Mouse (Mus musculus) layer of hippocampus, adult 2 months (tissue): ENCODE results near the gene Gas1. TPM values are rescaled to one million over a fixed set of nuclear protein-coding genes. Genes with fewer than 3 reads are reported as not detected.

Experiments
- DNase-seq, 2 experiments: peaks; one replicate each; pipeline ENCODE4 v3.0.0; 2022; ENCODE audit warnings: low spot score in 2 of 2
- H3K27ac ChIP-seq: fragments of 200-600 bp; 2 replicates; pipeline ENCODE4 v1.8.1; 2022
- H3K4me3 ChIP-seq: fragments of 200-600 bp; 2 replicates; pipeline ENCODE4 v1.8.1; 2022; ENCODE audit warnings: mild to moderate bottlenecking
- CTCF ChIP-seq: fragments of 200-600 bp; conservative IDR thresholded peaks from 2 replicates; pipeline ENCODE4 v1.8.1; 2022; ENCODE audit warnings: antibody characterized with exemption, mild to moderate bottlenecking, moderate library complexity
- long read RNA-seq, 2 experiments: library from polyadenylated mRNA; stranded (forward); transcript quantifications; one replicate each; pipeline ENCODE4 v2.0.0; 2021; ENCODE audit warnings: borderline mapping rate in 2 of 2
- total RNA-seq, 2 experiments: library from RNA; stranded (reverse); gene quantifications; 2 replicates each; pipeline ENCODE4 v1.2.3; 2021

Gene Gas1
- total RNA-seq = 10 to 100 TPM in 1 of 2 experiments, 1 to 10 TPM in 1; 9.1 to 10.5 TPM
- long read RNA-seq, experiment 1, transcript Gas1-202 (1 exons, 1,155 nt) = major isoform, 15 of 18 reads
- long read RNA-seq, experiment 1, partial matches to known transcripts = 0 of 18 reads
- long read RNA-seq, experiment 1, other reads (novel, unspliced or antisense) = 3 of 18 reads
- long read RNA-seq, experiment 2, transcript Gas1-202 (1 exons, 1,155 nt) = major isoform, 36 of 37 reads
- long read RNA-seq, experiment 2, partial matches to known transcripts = 0 of 37 reads
- long read RNA-seq, experiment 2, other reads (novel, unspliced or antisense) = 1 of 37 reads

- peak within 1 kb of the TSS; percentile 71 for H3K4me3 ChIP-seq
- TF ChIP-seq CTCF = peak; percentile 37
- peak within 1 kb of the TSS; percentile 83 for H3K27ac ChIP-seq
- peak; percentile 68 to 82 for DNase-seq
Observed at GRCm38 (mm10) chr13:60177106-60177796, at the start of gene Gas1. TSS of gene Gas1 (minus strand) at chr13:60177365.

DNA sequence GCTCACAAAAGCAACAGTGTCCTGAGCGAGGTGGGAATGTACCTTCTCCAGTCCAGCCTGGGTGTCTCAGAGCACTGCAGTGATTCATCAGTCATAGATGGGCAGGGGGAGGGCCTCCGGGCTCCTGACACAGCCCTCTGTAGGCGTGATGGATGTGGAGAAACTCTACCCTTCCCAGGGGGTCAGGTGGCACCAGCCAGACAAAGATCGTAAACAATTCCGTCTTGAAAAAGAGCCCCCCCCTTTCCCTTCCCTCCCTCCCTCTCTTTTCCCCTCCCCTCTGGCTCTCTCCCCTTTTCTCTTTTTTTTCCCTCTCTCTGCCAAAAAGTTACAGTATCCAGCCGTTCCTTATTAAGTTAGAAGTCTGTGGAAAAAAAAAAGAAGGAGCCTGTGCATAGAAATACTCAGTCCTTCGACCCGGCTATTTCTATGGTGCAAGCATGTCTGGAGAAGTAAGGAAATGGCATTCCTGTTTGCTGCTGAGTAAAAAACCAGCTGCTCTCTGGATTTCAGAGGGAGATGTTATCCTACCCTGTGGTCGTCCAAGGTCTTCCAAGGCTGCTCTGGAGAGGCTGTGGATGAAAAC, 49.2 kb upstream of the Gas1 start:
- Histone ChIP-seq H3K4me3 (no peak overlapping the region), H3K27ac (no peak overlapping the region)
- DNase-seq = no peak
- no peak for TF ChIP-seq CTCF

DNA sequence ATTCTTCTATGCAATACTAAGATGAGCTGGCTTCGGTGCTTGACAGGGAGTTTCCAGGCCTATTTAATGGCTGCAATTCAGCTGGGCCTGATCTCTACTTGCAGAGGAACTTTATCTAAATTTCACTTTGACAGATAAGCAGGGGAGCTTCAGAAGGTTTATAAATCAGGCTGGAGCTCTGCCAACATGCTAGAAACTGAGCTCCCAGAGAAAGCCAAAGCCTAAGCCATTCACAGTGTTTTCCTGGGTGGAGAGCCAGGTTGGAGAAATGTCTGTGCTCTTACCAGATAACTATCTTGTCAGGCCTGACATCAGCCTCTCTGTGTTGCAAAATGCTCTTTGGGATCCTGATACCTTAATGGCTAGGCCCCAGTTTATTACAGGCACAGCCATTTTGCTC, 48.6 kb upstream of the Gas1 start:
- DNase-seq = no peak
- Histone ChIP-seq H3K27ac (no peak overlapping the region), H3K4me3 (no peak overlapping the region)
- no peak for TF ChIP-seq CTCF

DNA sequence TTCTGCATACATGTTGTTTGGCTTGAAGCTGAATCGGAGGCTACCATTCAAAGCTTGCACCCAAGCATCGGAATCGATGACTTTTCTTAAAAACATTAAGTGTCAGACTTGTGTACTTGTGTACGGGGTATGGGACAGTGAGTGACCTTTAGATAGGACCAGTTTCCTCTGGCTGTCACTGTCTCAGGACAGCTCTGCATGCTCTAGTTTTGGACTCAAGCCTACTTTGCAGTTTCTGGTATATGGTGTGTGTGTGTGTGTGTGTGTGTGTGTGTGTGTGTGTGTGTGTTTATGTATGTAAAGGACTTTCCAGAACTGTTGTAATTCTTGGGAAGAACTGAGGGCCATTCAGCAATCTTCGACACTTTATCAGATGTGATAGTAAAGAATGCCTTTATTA, 48.1 kb upstream of the Gas1 start:
- DNase-seq = no peak
- no peak for TF ChIP-seq CTCF
- Histone ChIP-seq H3K27ac (no peak overlapping the region), H3K4me3 (no peak overlapping the region)

- H3K27ac ChIP-seq = no peak overlapping the region
- DNase-seq = no peak
- no peak overlapping the region for H3K4me3 ChIP-seq
- no peak for TF ChIP-seq CTCF
Observed at GRCm38 (mm10) chr13:60223797-60224196, 46.6 kb upstream of the Gas1 start.

GRCm38 (mm10) chr13:60222336-60222735, 45.2 kb upstream of the Gas1 start:
- no peak for TF ChIP-seq CTCF
- no peak for DNase-seq

GRCm38 (mm10) chr13:60213896-60214295, 36.7 kb upstream of the Gas1 start:
- Histone ChIP-seq H3K27ac (no peak overlapping the region), H3K4me3 (no peak overlapping the region)
- no peak for TF ChIP-seq CTCF
- DNase-seq = no peak

More at GRCm38 (mm10) chr13:60222336-60222735, 45.2 kb upstream of the Gas1 start:
- no peak overlapping the region for H3K4me3 ChIP-seq
- H3K27ac ChIP-seq = no peak overlapping the region

DNA sequence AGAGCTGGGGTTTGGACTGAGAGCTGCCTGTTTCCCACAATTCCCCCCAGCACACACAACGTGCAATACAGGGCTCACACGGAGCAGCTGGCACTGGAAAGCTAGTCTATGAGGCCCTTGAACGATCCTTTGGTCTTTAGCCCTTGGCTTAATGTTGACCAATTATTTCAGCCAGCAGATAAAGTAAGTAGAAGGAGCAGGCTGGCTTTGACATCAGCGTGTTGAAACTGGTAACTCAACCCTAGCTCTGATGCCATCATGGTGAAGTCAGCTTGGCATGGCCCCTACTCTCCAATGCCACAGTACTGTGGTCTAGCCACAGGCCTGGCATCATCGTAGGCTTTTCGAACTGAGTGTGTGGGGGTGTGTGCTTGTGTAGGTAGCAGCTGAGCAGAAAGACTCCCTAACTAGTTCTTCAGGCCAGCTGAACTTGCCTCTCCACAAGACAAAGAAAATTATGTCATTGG, 30.0 kb upstream of the Gas1 start:
- DNase-seq = no peak
- H3K27ac ChIP-seq = no peak overlapping the region
- H3K4me3 ChIP-seq = no peak overlapping the region
- TF ChIP-seq CTCF = no peak

DNA sequence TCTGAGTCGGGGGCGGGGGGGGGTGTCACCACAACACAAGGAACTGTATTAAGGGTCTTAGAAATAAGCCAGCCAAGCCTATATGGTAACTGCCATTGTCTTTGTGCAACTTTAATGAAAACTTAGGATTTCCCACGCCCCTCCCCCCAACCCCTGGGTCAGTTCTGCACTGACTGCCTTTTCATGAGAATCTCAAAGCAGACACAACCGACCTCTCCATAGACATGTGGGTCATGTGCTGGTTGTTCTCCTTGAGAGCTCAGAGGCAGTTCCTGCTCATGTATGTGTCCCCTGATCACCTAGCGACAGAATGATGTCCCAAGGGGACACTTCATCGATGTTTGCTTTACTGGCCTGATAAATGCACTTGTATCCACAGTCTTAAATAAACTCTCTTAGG, 27.6 kb upstream of the Gas1 start:
- H3K27ac ChIP-seq = no peak overlapping the region
- no peak for DNase-seq
- TF ChIP-seq CTCF = no peak
- H3K4me3 ChIP-seq = no peak overlapping the region

DNA sequence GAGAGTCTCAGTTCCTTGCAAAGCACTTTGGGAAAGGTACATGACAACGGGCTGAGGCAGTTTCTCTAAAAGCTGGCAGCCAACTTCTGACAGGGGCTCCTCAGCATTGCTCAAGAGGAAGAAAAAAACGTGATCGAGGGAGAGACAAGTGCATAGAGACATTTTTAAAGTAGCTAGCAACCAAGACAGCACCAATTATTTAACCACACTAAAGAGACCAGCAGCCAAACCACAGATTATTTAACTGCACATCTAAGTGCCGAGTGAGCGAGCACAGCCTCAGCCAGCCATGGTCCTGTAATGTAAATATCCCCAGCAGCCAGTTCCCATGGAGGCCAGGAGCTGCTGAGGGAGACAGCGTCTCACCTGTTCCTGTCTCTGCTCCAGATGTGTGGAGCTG, 16.1 kb upstream of the Gas1 start:
- no peak overlapping the region for H3K4me3 ChIP-seq
- TF ChIP-seq CTCF = no peak
- DNase-seq = no peak
- H3K27ac ChIP-seq = no peak overlapping the region

DNA sequence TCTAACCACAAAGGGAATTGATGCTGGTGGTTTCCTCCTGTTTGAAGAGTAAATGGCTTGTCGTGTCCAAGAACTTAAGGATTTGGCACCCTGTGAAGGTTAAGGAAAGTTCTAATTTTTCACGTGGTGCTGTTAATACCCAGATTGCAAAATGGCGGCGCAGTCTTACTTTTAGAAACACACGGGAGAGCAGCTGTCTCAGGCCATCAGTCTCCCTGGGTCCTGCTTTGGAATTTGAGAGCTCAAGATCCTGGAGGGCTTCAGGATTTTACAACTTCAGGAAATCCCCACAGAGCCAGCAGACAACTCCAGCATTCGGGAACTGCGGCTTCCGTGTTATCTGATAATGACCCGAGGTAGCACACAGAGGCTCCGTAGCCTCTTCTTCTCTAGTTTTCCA, 12.8 kb upstream of the Gas1 start:
- no peak for DNase-seq
- Histone ChIP-seq H3K27ac (no peak overlapping the region), H3K4me3 (no peak overlapping the region)
- TF ChIP-seq CTCF = no peak

DNA sequence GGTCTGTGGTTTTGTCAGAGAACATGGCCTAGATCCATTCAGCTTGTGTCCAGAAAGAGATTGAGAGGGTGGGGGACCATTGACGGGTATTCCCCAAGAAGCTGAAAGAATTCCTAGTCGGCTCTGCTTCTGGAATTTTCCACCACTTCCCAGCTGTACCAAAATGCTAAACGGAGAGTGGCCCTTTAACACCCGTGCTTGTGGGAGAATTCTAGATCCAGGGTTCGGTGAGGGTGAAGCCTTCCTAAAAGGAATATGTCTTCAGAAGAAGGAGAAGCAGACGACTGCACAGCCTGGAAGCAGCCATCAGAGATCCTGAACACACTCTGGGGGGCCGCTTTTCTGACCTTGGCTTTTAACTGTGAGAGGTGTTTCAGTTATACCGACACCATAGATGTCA, 11.8 kb upstream of the Gas1 start:
- no peak for DNase-seq

DNA sequence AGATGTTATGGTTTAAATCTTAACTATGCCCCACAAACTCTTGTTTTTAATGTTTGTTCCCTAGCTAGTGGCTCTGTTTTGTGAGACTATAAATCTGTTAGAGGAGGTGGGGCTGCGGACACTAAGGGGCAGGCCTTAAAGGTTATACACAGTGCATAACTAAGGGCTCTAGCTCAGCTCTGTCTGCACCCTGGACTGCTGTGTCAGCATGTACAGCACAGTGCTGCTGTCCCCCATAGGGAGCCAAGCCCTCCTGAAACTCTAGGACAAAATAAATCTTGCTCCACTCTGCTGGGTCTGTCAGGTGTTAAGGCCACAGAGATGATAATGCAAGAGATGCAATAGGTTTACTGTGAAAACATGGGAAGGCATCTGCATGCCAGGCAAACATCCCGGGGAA, 10.1 kb upstream of the Gas1 start:
- no peak overlapping the region for H3K27ac ChIP-seq
- no peak for DNase-seq
- no peak overlapping the region for H3K4me3 ChIP-seq
- TF ChIP-seq CTCF = no peak

More for the DNA sequence above, 11.8 kb upstream of the Gas1 start:
- Histone ChIP-seq H3K4me3 (no peak overlapping the region), H3K27ac (no peak overlapping the region)
- TF ChIP-seq CTCF = no peak
